Mouse (Mus musculus): ENCODE data around the gene Nrros.

DNA sequence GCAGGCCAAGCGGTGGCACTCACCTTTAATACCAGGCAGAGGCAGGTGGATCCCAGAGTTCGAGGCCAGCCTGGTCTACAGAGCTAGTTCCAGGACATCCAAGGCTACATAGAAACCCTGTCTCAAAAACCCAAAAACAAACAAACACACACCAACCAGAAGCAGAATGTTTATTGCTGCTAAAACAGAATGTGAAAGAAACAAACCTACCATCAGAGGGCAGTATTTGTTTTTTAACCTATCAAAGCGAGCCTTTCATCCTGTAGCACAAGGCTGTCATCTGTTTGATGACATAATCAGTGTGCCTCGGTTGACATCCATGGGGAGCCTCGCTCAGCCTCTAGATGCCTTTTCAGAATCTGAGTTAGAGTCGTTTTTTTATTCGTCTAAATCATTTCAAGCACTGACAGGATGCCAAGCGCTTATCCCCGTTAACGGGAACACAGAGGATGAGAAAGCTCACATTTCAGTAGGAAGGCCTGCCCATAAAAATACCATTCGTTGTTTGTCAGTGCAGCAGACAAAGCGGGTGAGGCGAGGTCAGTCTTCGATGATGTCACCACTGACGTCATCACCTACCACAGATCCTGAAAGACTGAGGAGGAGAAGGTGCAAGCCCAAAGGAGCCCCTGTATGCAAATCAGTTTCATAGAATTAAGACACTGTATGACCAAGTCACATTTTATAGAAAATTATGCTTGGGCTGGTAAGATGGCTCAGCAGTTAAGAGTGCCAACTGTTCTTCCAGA is 54.3 kb downstream of the Nrros start:
- TF ChIP-seq ZNF384 (IDR thresholded peaks at IDR 0.05; ENCODE audit: low read depth, low read length) (no peak), E2F4 (IDR thresholded peaks at IDR 0.05; ENCODE audit: borderline replicate concordance, low read depth, low read length) (no peak), POLR2A (IDR thresholded peaks at IDR 0.05; ENCODE audit: control insufficient read depth in 1 of 2, insufficient read depth in 1 of 2, low read depth in 1 of 2, low read length in 2 of 2, poor library complexity in 1 of 2) (no peak), MAFK (IDR thresholded peaks at IDR 0.05; ENCODE audit: borderline replicate concordance, low read depth, low read length) (no peak), MEF2A (IDR thresholded peaks at IDR 0.05; ENCODE audit: extremely low read depth, insufficient replicate concordance, low read depth, low read length, poor library complexity, severe bottlenecking) (no peak), CTCF (IDR thresholded peaks at IDR 0.05 in 2 of 3, conservative IDR thresholded peaks at IDR 0.05 in 1 of 3; ENCODE audit: control insufficient read depth in 1 of 3, insufficient read depth in 1 of 3, low read depth in 2 of 3, low read length in 3 of 3, poor library complexity in 1 of 3, severe bottlenecking in 1 of 3) (peak in 2 of 3 experiments; percentile 2 to 50; a peak in 2 of 6 replicates), EP300 (IDR thresholded peaks at IDR 0.05; ENCODE audit: low read depth in 1 of 2, low read length in 2 of 2) (no peak), NELFE (IDR thresholded peaks at IDR 0.05; ENCODE audit: low read depth, low read length) (no peak)
